Mouse (Mus musculus) neural tube, embryonic 15.5 days (tissue): ENCODE results near the gene Srbd1. TPM values are rescaled to one million over a fixed set of nuclear protein-coding genes. Genes with fewer than 3 reads are reported as not detected.

Experiments used
- ATAC-seq: fragments of 200-750 bp; cut with Nextera tagmentation; 2 replicates; pipeline ENCODE4 v1.8.0; 2017; ENCODE audit warnings: mild to moderate bottlenecking, moderate TSS enrichment, moderate library complexity; ENCODE audit not compliant: low FRiP score
- H3K27ac ChIP-seq: fragments of 300-500 bp; sonication (generic); replicated peaks from 2 replicates; pipeline ENCODE4 v1.5.1; 2015; ENCODE audit warnings: mild to moderate bottlenecking, inconsistent platforms
- H3K27me3 ChIP-seq: fragments of 300-500 bp; sonication (generic); replicated peaks from 2 replicates; pipeline ENCODE4 v1.6.1; 2015; ENCODE audit warnings: inconsistent platforms
- H3K36me3 ChIP-seq: fragments of 300-500 bp; sonication (generic); 2 replicates; pipeline ENCODE4 v1.6.1; 2015; ENCODE audit warnings: inconsistent platforms
- H3K4me1 ChIP-seq: fragments of 300-500 bp; sonication (generic); 2 replicates; pipeline ENCODE4 v1.6.1; 2015; ENCODE audit warnings: inconsistent platforms
- H3K4me2 ChIP-seq: fragments of 300-500 bp; sonication (generic); 2 replicates; pipeline ENCODE4 v1.6.1; 2015; ENCODE audit warnings: inconsistent platforms, mild to moderate bottlenecking, moderate library complexity
- H3K4me3 ChIP-seq: fragments of 300-500 bp; sonication (generic); replicated peaks from 2 replicates; pipeline ENCODE4 v1.5.1; 2015; ENCODE audit warnings: mild to moderate bottlenecking, inconsistent platforms
- H3K9ac ChIP-seq: fragments of 300-500 bp; sonication (generic); replicated peaks from 2 replicates; pipeline ENCODE4 v1.6.1; 2015; ENCODE audit warnings: mild to moderate bottlenecking, inconsistent platforms
- H3K9me3 ChIP-seq: fragments of 300-500 bp; sonication (generic); replicated peaks from 2 replicates; pipeline ENCODE4 v1.6.1; 2016; ENCODE audit warnings: inconsistent platforms
- WGBS: fragments of 180-500 bp; shearing (Covaris S2); methylation state at CpG from one replicate; pipeline ENCODE4 v1.1.7; 2015; ENCODE audit warnings: mixed read lengths; 5-methylcytosine and 5-hydroxymethylcytosine counted together
- polyA plus RNA-seq: library from polyadenylated mRNA; unstranded; fragments of >200 nt; fragmentation: Nextera tagmentation; extraction: Ambion mirVana; gene quantifications from 2 replicates; pipeline ENCODE4 v1.2.1, GENCODE M21; 2015

Srbd1 gene
- 13.9 and 14.7 TPM in 2 replicates for polyA plus RNA-seq

DNA sequence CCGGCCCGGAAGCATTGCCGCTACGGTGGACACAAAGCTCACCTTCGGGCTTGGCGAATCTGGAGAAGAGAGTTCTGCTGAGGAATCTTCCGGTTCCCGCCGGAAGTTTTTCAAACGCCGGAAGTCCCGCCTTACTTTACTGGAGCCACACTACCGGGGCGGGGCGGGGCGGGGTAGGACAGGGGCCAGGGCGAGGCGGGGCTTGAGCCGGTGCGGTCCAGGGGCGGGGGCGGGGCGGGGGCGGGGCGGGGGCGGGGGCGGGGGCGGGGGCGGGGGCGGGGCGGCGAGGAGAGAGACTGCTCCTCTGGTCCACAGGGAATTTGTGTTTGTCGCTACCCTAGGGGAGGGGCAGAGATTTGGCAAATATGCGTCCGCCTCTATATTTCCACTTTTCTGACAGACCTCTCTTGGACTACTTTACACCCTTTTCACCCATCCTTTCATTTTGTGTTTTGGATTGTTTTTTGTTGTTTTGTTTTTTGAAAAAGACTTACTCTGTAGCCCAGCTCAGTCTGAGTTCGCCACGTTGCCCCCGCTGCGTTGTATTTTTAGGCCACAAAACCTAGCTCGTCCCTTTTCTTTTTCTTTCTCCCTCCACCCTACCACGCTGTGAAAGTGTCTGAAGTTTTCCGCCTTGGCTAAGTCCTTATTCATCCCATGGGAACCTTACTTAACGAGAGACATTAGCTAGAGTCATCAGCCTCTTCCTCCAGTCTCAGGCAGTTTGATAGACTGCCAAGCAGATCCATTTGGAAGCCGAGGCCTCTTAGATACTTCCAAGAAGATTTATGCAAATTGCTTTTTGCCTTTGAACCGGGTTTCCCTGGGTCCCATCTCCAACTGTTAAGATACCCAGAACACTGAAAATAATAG is at the start of gene Srbd1:
Srbd1 (minus strand) TSS at position 97 of the 873 bp plus-strand sequence.
- WGBS: under 1% methylated on average over 30 of the region's 45 CpGs
- H3K27me3 ChIP-seq: no peaks in the 10 kb centered on the region

DNA sequence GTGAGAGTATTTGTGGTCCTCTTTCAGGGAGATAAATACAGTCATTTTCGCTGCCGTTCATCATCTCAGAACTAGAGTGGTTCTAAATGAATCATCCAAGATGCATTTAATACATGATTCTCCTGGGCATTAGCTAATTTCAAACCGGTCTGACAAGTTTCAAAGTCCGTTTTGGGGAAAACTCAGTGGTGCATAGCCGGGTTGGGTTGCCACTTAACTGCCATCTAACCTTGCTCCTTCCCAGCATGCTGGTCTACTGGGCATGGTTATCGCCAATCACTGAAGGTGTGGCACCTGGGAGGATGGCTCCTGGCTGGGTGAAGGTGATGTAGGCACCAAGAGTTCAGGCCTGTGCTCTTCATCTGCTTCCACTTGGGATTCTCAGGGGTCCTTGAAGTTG is 49.0 kb upstream of the Srbd1 start:
- Histone ChIP-seq H3K27ac (no peak overlapping the region), H3K9ac (no peak overlapping the region), H3K27me3 (no peaks in the 10 kb centered on the region), H3K9me3 (no peaks in the 10 kb centered on the region), H3K36me3 (no peaks in the 10 kb centered on the region), H3K4me1 (peaks cover 6% of the 10 kb centered on the region; the same call in 1 of the 2 replicates), H3K4me2 (no peak overlapping the region), H3K4me3 (no peak overlapping the region)
- ATAC-seq: no peak
- 89% methylated on average over 6 of the region's 6 CpGs for WGBS

More for the DNA sequence above, at the start of gene Srbd1:
- Histone ChIP-seq H3K4me2 (peak within 1 kb of the TSS; percentile 92), H3K9me3 (no peaks in the 10 kb centered on the region), H3K4me3 (peak within 1 kb of the TSS; percentile 69), H3K36me3 (peaks cover 2% of the 10 kb centered on the region; the same call in 1 of the 2 replicates), H3K27ac (peak within 1 kb of the TSS; percentile 77), H3K9ac (peak within 1 kb of the TSS; percentile 55), H3K4me1 (peaks cover 14% of the 10 kb centered on the region)
- ATAC-seq: peak; percentile 95

DNA sequence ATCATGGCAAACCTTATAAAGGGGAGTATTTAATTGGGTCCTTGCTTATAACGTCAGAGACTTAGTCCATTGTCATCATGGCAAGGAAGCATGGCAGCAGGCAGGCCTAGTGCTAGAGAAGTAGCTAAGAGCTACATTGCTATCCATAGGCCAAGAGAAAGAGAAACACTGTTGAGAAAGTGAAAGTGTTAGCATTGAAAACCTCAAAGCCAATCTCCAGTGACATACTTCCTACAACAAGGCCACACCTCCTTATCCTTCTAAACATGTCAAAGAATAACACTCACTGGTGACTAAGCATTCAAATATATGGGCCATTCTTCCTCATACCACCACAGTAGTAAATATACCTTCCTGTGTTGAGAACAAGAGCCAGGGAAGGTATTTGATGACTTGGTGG is 42.8 kb upstream of the Srbd1 start:
- Histone ChIP-seq H3K4me1 (peaks cover 20% of the 10 kb centered on the region), H3K4me2 (no peak overlapping the region), H3K27me3 (no peaks in the 10 kb centered on the region), H3K4me3 (no peak overlapping the region), H3K36me3 (no peaks in the 10 kb centered on the region), H3K9ac (no peak overlapping the region), H3K9me3 (no peaks in the 10 kb centered on the region), H3K27ac (no peak overlapping the region)
- 82% methylated on average over 1 of the region's 1 CpGs for WGBS
- ATAC-seq: no peak

DNA sequence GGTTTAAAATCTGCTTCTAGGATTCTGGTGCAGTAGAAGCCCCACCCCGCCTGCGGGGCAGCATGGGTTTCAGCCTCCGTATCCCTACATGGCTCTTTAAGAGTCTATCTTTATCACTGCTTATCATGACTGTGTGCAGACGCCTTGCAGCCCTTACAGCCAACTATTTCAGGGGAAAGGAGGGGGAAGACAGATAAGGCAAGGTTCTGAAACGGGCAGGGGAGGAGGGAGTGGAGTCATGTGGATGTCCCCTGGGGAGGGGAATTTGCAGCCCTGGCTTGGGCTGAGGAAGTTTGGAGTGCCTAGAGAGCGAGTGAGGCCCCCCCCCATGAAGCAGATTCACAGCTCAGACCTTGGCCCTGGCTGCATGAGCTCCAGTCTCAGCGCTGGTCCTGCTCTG is 40.6 kb upstream of the Srbd1 start:
- Histone ChIP-seq H3K9me3 (no peaks in the 10 kb centered on the region), H3K36me3 (no peaks in the 10 kb centered on the region), H3K4me1 (peaks cover 14% of the 10 kb centered on the region), H3K4me2 (no peak overlapping the region), H3K27me3 (no peaks in the 10 kb centered on the region), H3K27ac (no peak overlapping the region), H3K4me3 (no peak overlapping the region), H3K9ac (no peak overlapping the region)
- no peak for ATAC-seq
- WGBS: 51% methylated on average over 7 of the region's 7 CpGs

DNA sequence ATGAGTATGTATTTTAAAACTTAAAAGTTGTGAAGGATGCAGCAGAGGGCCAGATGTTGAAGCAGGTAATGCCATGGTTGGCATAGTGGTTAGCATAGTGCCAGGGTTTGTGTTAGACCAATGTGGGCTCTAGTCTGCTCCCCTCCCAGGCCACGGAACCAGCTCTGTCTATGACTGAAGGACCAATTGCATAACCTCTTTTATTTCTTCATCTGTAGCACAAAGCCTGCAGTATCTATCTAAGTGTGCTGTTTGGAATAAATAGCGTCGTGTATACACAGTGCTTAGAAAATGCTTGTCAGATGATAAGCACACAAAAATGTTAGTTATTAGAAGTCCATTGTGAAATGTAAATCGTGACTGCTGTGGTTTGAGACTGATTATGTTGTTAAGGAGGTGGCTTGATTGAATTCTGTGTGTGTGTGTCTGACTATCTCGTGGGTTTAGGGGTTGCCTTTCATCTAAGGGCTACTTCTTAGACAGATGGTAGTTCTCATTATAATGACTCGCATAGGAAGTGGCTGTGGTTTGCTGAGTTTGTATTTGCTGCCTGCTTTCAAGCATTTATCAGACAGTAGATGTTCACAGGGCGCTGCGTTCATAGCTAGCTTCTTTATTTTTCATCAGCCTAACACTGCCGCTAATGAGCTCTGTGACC is 39.7 kb upstream of the Srbd1 start:
- Histone ChIP-seq H3K4me2 (no peak overlapping the region), H3K4me3 (no peak overlapping the region), H3K27me3 (no peaks in the 10 kb centered on the region), H3K9ac (no peak overlapping the region), H3K4me1 (peaks cover 14% of the 10 kb centered on the region), H3K36me3 (no peaks in the 10 kb centered on the region), H3K27ac (no peak overlapping the region), H3K9me3 (no peaks in the 10 kb centered on the region)
- no peak for ATAC-seq
- WGBS: 68% methylated on average over 9 of the region's 9 CpGs

DNA sequence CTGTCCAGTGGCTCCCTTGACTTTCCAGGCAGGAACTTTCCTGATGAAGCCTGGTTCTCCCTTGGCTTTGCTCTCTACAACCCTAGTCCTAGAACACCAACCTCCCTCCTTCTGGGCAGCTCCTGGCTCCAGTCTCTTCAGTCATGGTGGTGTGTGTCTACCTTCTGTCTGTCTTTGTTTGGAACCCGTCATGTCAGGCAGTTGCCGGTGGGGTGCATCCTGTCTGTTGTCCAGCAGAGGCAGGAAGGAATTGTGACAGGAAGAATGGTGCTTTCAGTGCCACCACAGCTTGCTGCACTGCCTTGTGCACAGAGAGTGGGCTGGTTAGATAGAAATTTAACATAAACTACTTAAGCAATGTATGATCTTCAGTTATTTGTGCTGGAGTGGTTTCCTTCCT is 38.8 kb upstream of the Srbd1 start:
- Histone ChIP-seq H3K27me3 (no peaks in the 10 kb centered on the region), H3K4me3 (no peak overlapping the region), H3K36me3 (no peaks in the 10 kb centered on the region), H3K9me3 (no peaks in the 10 kb centered on the region), H3K4me2 (no peak overlapping the region), H3K4me1 (peaks cover 17% of the 10 kb centered on the region), H3K9ac (no peak overlapping the region), H3K27ac (no peak overlapping the region)
- WGBS: 35% methylated on average over 2 of the region's 2 CpGs
- ATAC-seq: no peak

DNA sequence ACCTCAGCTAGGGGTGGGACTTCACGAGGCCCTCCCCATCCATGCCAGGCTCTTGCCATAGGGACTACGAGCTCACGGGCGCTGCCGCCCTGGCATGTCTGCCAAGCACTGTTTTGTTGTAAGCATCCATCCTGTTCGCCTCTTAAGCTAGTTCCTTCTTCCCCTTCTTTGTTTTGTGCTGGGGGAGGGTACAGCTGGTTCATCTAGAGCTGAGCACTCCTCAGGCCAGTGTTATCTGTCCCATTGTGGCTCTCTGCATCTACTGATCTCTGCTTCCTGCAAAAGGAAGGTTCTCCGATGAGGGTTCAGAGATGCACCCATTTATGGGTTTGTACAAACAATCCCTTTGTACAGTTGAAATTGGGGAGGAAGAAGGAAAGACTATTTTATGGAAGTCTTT is 31.7 kb upstream of the Srbd1 start:
- no peak overlapping the region for H3K9ac ChIP-seq
- WGBS: 72% methylated on average over 7 of the region's 7 CpGs

DNA sequence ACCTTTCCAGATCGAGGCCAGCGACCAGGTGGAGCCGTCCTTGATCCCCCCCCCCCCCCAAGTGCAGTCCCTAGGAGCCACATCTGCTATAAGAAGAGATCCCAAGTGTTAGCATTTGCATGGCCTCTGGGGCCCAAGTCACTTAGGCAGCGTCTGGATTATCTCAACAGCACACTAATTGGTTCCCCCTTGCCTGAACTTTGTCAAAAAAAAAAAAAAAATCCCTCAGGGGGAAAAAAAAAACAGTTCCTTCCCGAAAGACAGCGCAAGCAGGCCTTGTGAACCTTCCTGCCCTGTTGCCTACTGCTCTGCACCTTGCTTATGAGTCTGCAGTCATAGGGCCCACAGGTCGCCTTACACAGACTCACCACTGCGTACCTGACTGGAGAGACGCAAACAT is 30.5 kb upstream of the Srbd1 start:
- Histone ChIP-seq H3K9me3 (no peaks in the 10 kb centered on the region), H3K4me3 (no peak overlapping the region), H3K4me2 (no peak overlapping the region), H3K36me3 (peaks cover 6% of the 10 kb centered on the region; the same call in 1 of the 2 replicates), H3K27me3 (no peaks in the 10 kb centered on the region), H3K9ac (no peak overlapping the region), H3K4me1 (peaks cover 30% of the 10 kb centered on the region), H3K27ac (no peak overlapping the region)
- no peak for ATAC-seq
- WGBS: 74% methylated on average over 9 of the region's 9 CpGs

More for the DNA sequence above, 31.7 kb upstream of the Srbd1 start:
- ATAC-seq: no peak
- Histone ChIP-seq H3K4me1 (peaks cover 20% of the 10 kb centered on the region), H3K4me2 (no peak overlapping the region), H3K9me3 (no peaks in the 10 kb centered on the region), H3K27me3 (no peaks in the 10 kb centered on the region), H3K36me3 (peaks cover 6% of the 10 kb centered on the region; the same call in 1 of the 2 replicates), H3K4me3 (no peak overlapping the region), H3K27ac (no peak overlapping the region)

DNA sequence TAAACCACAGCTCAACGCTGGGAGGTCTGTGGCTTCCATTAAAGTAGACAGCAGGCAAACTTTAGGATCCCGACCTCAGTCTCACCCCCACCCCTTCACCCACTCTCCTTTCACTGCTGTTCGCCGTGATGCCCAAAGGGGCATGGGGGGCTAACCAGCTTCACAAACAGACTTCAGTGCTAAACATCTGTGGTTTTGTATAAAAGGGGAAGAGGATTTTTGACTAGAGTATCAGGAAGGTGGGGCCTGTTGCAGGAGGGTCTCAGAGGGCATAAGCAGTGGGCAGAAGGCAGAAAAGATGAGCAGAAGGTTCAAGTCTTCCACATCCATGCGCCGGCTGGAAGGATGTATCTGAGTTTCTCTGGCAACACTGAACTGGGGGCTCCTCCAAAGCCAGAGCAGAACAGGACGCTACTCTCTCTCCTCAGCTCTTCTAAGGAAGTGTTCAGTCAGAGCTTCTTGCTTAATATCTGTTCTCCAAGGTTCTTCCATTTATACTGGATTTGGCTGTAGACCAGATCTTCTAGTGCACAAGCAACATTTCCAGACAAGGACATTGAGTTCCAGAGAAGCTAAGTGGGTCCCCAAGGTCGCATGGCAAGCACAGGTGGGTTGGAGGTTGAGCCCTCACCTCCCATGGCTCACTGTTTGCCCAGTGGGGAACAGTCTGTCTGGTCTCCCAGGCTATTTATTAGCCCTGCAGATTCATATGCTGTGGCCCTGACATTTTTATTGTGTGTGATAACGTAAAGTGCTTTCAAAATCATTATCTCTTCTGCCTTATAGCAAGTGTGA is 25.4 kb upstream of the Srbd1 start:
- H3K27me3 ChIP-seq: no peaks in the 10 kb centered on the region
- ATAC-seq: no peak
- peaks cover 6% of the 10 kb centered on the region; the same call in 1 of the 2 replicates for H3K36me3 ChIP-seq
- H3K9me3 ChIP-seq: no peaks in the 10 kb centered on the region
- H3K27ac ChIP-seq: no peak overlapping the region
- WGBS: 41% methylated on average over 9 of the region's 9 CpGs
- H3K4me2 ChIP-seq: peak overlapping the region; percentile 98
- peak overlapping the region; percentile 91 for H3K9ac ChIP-seq
- peak overlapping the region; percentile 89 for H3K4me3 ChIP-seq
- H3K4me1 ChIP-seq: peaks cover 56% of the 10 kb centered on the region

DNA sequence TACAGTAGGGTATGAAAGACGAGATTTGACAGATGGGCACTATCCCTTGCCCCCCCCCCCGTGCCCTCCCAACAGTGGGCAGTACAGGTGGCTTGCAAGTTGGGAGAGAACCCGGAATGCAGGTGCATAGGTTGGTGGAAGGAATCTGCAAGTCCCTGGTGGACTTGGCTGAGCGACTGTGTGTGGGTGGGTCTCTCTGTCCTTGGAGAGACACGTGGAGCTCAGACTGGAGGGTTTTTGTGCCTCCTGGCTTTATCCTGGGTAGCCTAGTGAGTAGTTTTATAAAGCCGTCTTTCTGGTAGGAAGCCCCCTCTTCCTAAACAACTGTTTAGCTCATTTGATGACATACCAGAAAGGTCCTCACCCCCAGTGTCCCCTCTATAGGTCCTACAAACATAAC is 24.1 kb upstream of the Srbd1 start:
- Histone ChIP-seq H3K9ac (peak overlapping the region; percentile 91), H3K4me2 (peak overlapping the region; percentile 98), H3K4me3 (peak overlapping the region; percentile 89), H3K9me3 (no peaks in the 10 kb centered on the region), H3K27me3 (no peaks in the 10 kb centered on the region), H3K4me1 (peaks cover 56% of the 10 kb centered on the region), H3K27ac (no peak overlapping the region; the same call in 1 of the 2 replicates), H3K36me3 (peaks cover 6% of the 10 kb centered on the region; the same call in 1 of the 2 replicates)
- no peak for ATAC-seq
- WGBS: 10% methylated on average over 6 of the region's 6 CpGs

DNA sequence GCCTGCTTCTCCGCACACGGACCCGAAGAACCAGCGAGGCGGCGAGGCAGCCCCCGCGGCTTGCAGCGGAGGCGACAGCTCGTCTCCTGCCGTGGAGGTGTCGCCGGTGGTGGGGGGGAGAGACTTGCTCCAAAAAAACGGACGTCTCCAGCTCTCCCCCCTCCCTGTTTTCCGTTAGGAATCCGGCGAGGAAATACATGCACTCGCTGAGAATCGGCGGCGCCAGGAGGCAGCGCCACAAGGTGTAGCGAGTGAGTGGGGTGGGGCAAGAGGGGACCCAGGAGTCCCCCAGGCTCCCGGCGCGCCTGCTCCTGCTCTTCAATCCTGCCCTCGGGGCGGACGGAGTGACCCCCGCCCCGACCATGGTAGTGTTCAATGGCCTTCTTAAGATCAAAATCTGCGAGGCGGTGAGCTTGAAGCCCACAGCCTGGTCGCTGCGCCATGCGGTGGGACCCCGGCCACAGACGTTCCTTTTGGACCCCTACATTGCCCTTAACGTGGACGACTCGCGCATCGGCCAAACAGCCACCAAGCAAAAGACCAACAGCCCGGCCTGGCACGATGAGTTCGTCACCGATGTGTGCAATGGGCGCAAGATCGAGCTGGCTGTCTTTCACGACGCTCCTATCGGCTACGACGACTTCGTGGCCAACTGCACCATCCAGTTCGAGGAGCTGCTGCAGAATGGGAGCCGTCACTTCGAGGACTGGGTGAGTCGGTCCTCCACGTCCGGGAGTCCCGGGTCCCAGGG is 23.4 kb upstream of the Srbd1 start:
- ATAC-seq: peak; percentile 35
- Histone ChIP-seq H3K9me3 (no peaks in the 10 kb centered on the region), H3K9ac (peak overlapping the region; percentile 91), H3K4me3 (peak overlapping the region; percentile 89), H3K4me1 (peaks cover 53% of the 10 kb centered on the region), H3K4me2 (peak overlapping the region; percentile 98), H3K36me3 (peaks cover 6% of the 10 kb centered on the region; the same call in 1 of the 2 replicates), H3K27me3 (no peaks in the 10 kb centered on the region), H3K27ac (peak overlapping the region; percentile 94)
- WGBS: under 1% methylated on average over 59 of the region's 64 CpGs
